Mouse (Mus musculus): ENCODE measurements around the gene Mymk.

Gene Mymk

DNA sequence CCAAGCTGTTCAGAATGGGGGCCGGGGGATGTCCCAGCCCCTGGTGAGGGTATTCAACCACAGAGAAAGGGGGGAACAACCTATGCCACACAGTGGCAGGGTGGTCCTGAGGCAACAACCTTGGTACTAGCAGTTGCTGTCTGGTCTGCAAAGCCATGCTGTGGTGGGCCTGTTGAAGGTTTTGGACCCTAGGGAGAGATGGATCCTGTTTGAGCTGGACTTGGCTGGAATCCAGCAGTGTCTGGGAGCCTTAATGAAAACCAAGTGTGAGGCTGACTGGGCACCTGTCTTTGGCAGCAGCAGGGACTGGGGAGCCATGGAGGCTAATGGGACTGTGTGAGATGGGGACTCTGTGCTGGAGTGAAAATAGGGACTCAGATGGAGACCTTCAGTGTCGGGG lies 7.7 kb upstream of the Mymk start:
- no peak for DNase-seq (ENCODE audit: extremely low read depth, low read depth, low spot score)

DNA sequence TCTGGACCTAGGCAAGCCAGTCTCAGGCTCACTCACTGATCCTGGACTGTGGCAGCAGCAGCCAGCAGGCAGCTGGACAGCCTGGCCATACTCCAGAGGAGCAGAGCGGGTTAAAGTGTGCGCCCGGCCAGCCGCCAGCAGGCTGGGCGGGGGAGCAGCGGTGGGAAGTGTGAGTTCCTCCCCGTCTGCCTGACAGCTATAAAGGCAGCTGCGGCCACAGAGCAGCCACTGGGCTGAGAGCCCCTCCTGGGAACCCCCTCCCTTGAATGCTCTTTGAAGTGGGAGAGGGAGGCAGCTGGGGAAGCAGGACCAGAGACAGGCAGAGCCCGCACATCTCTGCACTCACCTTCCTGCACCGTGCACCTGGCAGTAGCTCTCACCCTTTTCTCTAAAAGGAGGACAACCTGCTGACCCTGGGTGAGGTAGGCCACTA lies 7.2 kb upstream of the Mymk start, which contains the start of gene Adamtsl2:
TSS of gene Adamtsl2 (plus strand) at position 228 of the 433 bp plus-strand sequence.
- DNase-seq (ENCODE audit: extremely low read depth, low read depth, low spot score) = no peak

DNA sequence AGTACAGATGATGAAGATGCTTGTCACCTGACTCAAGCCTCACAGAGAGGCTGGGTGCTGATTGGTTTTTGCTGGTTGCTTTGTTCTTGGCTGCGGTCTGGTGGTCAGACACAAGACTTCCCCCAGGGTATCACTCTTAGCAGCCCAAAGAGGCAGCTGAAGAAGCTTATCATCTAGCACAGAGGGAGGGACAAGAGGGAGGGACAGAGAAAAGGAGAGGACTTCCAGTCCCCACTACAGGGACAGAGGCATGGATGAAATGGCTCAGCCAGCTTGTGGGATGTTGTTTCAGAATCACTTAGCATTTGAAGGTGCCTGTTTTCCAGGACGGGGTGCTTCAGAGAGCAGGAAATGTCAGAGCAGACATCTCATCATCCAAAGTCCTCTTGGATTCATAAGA lies 6.3 kb upstream of the Mymk start:
- DNase-seq (ENCODE audit: extremely low read depth, low read depth, low spot score) = no peak

DNA sequence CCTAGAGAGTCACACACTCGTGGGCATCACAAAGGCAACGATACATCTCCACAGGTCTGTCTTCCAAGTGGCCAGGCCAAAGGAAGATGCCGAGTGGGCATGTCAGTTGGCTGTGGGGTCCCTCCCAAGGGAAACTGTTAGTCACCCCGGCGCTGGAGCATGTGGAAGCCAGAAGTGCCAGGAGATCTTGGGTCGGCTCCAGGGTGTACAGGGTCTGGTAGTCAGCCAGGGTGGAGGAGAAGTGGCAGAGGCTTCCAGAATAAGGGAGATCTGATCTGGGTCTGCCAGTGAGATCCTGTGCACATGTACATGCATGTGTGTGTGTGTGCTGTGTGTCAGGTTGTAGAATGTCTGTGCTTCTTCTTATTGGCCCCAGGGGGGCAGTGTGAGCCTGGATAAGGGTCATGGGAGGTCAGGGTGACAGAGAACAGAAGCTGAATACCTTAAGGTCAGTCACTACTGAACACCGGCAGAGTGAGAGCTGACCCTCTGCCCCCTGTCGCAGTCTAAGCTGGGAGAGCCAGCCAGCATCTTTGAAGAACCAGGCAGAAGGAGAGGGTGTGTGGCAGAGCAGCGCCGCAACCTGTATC lies 5.8 kb upstream of the Mymk start:
- no peak for DNase-seq (ENCODE audit: extremely low read depth, low read depth, low spot score)

DNA sequence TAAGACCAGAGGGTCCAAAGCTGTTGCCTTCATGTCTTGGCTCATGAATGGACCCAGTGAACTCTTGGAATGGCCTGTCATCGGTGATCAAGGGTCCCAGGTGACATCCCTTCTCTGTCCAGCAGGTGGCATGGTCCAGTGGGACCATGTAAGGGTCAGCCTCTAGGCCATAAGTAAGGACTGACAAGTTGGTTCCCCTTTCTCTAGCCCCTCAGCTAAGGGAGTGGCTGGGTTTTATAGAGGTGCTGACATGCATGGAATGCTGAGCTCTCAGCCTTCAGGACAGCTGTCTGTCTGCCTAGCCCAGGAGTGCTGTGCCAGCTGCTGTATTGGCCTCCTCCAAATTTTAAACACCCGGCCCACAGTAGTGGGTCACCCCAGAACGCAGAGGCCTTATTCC lies 3.5 kb upstream of the Mymk start:
- DNase-seq (ENCODE audit: extremely low read depth, low read depth, low spot score) = no peak

DNA sequence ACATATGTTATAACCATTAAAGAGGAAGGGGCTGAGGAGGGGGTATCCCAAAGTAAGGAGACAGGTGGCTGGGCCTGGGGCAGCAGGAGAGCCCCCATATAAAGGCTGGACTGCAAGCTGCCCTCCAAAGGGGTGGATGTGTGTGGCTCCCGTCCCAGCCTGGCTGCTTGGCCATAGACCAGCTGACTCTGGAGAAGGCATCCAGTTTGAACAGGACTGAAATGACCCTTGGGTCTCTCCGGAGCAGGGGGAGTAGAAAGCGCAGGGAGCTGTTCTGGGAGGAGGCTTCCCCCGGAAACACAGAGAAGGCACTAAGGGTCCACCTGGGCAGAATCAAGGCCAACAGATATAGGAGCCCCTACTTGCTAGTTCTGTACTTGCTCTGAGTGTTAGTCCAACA lies 2.8 kb upstream of the Mymk start:
- DNase-seq (ENCODE audit: extremely low read depth, low read depth, low spot score) = no peak

DNA sequence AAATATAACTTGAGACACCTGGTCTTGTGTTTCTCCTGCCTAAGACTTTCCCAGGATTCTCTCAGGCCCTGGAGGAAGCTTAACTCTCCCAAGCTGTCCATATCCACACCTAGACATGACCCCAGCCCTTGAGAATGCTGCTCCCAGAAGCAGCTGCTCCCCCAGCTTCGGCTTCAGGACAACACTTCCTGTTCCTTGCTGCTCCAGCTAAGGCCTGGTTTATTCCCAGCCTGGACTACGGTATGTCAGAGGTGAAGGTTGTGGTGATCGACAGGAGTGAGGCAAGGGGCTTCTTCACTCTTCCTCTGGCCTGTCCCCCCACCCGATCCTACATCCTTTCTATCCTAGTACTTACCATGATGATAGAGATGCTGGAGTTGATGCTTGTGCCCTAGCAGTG lies 1.4 kb upstream of the Mymk start:
- no peak for DNase-seq (ENCODE audit: extremely low read depth, low read depth, low spot score)

DNA sequence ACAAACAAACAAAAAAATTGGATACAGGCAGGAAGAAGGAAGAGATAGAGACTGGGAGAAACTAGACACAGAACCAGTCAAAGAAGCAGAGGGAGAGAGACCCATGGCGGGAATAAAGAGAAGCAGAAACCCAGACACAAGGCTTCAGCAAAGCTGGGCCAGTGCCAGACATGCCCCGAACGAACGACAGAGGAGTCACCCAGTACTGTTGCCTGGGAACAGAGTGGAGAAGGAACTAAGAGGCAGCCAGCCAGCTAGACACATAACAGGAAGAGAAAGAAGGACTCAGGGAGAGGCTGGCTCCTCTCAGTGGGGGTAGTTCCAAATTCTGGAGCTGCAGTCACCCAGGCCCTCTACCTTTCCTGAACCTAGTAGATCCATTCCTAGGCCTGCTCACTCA lies 842 bp downstream of the Mymk start:
- no peak for DNase-seq (ENCODE audit: extremely low read depth, low read depth, low spot score)

DNA sequence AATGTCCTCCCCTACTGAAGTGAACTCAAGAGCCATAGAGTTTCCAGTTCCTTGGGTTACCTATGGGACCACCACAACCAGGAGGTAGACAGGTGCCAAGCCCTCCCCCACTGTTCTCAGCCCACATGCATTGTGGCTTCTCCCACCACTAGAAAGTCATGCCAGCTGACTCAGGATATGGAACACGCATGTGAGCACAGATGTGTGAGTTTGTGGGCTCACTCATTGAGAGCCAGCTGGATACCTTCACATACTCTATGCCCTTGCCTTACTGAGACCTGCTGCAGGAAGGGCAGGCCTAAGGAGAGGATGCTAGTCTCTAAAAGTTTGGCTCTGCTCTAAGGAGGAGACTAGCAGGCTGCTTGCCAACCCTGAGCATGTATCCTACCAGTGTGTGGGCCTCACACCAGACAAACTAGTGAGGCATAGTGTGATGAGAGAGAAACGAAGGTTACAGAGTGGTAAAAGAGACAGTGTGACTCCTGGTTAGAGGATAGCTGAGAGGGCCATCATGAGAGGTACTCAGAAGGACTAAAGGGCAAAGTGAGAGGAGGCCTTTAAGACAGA lies 1.6 kb downstream of the Mymk start:
- DNase-seq (ENCODE audit: extremely low read depth, low read depth, low spot score) = no peak

DNA sequence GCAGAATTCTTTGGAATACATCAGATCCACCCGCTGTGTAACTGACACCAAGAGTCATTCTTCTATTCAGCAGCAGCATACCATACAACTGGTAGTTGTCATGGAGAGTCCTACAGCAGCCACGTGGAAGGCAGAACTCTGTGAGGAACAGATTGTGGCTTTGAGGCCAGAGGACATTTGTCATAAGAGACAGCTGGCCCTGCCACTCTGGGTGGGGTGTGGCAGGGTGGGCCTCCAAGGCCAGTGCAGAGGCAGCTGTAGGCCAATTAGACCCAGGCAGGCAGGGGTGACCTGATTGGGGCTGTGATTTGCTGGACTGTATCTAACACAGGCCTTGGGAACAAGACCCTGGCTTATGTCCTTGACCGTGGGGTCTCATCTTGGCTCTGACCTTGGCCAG lies 2.3 kb downstream of the Mymk start:
- DNase-seq (ENCODE audit: extremely low read depth, low read depth, low spot score) = no peak

DNA sequence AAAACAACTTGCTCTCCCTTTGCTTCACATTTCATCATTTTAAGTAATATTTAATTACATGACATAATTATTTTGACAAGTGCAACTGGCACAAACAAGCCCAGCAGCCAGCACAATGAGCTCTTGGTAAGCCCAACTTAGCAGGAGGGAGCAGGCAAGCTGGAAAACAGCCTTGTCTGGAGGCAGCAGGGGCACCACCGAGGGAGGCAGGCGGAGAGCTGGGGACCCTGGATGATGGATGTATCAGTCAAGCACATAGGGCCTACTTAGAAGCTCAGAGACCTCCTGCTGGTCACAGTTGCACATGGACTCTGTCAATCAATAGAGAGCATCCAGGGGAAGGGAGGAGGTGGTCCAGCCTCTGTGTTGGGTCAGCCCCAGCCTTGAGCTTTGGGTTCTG lies 4.0 kb downstream of the Mymk start:
- DNase-seq (ENCODE audit: extremely low read depth, low read depth, low spot score) = no peak

DNA sequence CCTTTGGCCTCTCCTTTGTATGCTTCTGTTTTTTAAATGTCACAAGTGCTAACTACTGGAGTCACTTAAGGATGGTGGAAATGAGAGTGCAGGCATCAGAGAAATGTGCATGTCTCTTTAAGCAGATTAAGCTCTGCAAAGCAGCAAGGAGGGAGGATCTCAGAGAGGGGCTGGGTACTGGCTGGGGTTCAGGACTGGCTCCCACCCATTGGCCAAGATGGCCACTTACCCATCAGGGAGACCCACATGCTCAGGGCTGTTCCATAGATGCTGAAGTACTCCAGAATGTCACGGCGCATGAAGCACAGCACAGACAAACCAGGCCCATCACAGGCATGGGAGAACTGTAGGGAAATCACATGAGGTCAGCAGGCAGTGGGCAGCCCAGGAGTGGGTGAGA lies 4.9 kb downstream of the Mymk start:
- DNase-seq (ENCODE audit: extremely low read depth, low read depth, low spot score) = no peak

DNA sequence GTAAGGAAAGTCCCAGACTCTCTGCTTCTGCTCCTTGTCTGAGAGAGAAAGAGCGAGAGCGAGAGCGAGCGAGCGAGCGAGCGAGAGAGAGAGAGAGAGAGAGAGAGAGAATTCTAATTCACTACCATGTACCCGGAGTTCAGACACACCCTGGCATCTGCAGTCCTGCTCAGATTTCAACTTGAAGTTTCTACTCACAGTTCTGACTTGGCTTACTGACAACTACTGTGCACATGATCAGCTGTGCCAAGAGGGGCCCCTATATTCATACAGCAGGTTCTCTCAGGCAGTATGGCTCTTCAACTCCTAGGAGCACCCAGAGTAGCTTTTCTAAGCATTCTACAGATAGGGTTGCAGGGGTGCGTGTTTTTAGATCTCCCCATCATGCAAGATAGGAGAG lies 12.8 kb downstream of the Mymk start:
- no peak for DNase-seq (ENCODE audit: extremely low read depth, low read depth, low spot score)

DNA sequence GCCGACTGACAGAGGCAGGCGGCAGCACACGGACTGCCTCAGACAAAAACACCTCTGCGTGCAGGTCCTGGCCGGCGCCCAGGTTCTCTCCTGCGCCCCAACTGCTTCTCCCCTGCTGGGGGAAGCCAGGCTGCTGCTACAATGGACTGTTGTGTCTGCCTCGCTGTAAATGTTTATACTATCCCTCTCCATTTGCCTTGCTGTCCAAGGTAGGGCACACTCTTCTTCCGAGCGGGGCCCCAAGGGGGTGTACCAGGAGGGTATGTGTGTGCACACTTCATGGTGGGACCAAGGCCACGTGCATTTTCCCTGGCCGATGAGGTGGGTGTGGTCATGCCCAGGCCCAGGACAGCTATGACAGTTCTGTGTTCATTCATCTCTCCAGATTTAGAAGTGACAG lies 13.2 kb downstream of the Mymk start:
- DNase-seq (ENCODE audit: extremely low read depth, low read depth, low spot score) = no peak

DNA sequence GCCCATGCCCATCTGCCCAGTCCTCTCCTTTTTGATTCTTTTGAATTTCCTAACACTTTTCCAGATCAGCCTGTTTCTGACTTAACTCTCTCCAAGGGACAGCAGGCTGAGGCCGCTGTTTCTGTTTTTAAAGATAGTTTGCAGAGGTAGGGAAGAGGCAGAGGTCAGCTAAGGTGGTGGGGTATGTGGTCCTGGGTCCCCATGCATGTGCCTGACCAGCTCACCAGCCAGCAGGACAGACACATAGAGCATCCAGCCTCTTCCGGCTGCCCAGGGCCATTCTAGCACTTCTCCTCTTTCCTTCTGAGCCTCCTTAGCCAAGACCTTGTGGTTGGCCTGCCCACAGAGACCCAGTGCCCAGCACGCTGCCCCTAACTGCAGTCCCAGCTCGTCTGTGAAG lies 13.7 kb downstream of the Mymk start:
- DNase-seq (ENCODE audit: extremely low read depth, low read depth, low spot score) = no peak

DNA sequence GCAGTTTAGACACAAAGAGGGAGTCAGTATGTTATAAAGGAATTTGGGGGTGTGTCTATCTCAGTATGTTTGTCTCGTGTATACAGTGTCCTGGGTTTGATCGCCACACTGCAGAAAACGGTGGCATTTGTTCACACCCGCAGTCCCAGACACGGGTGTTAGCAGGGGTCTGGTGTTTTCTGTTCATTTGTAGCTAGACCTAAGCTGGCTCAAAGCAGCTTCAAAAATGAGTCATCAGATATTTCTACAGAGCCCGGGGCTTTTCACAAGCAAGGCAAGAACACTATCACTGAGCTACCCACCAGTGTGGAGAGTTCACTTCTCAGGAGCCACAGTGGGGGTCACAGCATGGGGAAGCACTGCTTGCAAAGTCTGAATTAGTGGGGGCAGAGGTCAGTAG lies 22.6 kb downstream of the Mymk start:
- no peak for DNase-seq (ENCODE audit: extremely low read depth, low read depth, low spot score)

DNA sequence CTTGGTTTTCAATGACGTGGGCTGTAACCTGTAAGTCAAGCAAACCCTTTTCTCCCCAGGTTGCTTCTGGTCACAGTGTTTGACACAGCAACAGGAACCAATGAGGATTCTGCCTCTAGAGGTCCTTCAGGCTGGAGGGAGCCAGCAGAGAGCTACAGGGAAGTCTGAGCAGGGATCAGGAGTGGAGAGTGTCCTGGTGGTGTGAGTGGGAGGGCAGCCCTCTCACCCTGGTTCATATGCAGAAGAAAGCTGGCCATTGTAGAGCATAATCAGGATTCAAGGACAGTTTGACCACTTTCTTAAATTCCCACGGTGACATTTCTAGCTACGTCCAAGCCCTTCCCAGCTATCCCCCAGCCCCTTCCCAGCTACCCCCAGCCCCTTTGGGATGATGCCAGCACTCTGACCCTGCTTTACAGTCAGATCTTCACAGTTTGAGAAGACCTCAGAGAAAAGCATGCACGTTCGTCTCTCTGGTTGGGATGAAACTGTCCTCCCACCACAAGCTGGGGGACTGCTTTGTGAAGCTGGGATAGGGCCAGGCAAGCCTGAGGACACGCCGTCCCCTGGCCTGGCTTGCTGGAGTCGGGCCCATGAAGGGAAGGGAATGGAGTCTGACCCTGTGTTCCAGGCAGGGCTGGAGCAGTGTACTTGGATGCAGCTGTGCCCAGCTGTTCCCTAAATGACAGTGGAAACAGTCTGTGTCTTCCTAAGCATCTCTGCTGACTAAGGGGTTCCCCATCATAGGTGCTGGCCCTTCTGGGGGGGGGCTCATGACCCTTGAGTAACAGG lies 25.8 kb downstream of the Mymk start:
- DNase-seq (ENCODE audit: extremely low read depth, low read depth, low spot score) = no peak

DNA sequence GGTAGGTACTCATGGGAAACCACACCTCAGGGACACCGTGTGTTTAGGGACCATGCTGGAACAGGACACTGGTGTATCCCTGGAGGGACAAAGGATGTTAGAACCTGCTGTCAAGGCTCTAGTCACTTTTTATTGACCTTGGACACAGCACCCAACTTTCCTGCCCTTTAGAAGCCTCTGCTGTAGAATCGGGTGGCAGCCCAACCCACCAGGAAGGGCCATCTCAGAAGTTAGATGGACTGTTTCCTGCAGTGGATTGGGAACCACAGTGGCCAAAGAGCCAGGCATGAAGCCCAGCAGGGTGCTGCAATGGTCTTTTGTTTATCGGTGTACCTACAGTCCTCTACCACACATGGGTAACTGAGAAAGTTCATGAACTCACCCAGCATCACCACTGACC lies 27.3 kb downstream of the Mymk start:
- DNase-seq (ENCODE audit: extremely low read depth, low read depth, low spot score) = no peak

DNA sequence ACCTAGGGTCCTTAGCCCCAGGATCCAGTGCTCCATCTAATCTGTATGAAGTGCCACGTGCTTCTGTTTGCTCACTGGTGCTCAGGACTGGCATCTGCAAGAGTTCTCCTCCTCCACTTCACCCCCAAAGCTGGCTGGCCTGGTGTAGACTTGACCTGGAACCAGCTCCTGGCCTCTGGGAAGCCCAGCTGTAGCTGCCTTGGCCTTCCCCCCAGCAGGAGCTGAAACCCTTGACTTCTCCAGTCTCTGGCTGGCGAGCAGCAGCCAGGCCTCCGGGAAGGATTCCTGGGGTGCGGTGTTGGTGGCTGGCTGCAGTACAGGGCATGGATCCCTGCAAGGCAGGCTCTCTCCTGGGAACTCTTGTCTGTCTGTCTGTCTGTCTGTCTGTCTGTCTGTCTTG lies 27.8 kb downstream of the Mymk start:
- DNase-seq (ENCODE audit: extremely low read depth, low read depth, low spot score) = no peak

DNA sequence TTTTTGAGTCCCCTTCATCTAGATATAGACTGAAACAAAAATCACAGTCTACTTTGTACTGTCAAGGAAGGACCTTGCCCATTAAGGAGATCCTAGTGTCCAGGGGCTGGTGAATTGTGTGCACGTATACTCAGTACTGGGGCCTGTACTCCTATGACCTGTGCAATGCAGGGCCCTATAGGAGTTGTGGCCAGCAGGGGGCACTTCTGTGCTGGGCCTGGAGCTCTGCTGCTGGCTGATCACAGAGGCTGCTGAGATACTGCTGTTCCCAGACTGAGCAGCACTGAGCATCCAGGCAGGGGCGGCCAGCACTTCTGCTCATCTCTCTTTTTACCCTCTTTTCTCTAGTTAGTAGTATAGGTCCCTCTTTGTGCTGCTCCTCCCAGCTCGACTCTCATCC lies 28.5 kb downstream of the Mymk start:
- no peak for DNase-seq (ENCODE audit: extremely low read depth, low read depth, low spot score)

DNA sequence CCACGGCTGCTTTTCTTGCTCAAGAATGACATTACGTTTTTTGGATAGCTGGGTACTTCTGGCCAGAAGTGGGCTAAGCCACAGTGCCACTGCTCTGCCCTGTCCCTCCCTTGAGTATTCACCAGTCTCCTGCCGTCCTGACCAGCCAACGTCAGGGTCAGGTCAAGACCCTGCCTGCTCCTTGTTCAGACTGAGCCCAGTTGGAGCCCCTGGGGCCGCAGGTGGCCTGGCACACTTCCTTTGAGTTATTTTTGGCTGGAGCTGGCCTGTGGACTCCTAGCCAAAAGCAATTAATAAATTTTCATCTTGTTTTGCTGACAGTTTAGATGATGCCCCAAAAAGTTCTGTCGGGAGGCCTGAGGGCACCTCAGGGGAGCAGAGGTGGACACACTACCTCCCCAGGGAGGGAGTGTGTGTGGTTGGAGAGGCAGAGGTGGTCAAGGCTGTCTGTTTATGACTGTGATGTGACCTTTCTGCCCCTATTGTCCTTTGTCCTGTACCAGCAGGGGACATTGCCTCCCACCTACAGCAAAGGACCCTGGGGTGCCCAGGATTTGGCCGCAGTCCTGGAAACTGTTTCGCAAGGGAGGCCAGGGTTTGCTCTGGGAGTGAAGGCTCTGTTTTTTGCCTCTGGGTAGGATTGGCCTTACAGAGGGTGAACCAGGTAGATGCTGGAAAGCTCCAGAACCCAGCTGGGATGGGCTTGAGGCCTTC lies 29.7 kb downstream of the Mymk start:
- DNase-seq (ENCODE audit: extremely low read depth, low read depth, low spot score) = peak; percentile 92

DNA sequence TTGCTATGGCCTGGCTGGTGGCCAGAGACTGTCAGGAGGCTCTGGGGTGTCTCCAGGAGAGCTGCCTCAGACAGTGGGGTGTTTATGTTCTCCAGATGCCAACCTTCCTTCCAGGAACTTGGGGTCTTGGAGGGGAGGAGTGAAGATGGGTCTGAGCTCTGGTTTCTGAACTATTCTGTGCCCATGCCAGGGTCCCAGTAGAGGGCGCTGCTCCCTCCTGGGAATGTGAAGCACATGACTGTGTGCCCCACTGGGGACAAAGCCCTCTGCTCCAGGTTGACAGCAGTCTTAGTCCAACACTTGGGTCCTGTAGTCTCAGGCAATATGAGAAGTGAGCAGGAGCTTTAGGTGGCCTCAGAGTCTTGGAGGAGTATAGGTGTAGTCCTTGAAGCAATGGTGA lies 32.7 kb downstream of the Mymk start:
- no peak for DNase-seq (ENCODE audit: extremely low read depth, low read depth, low spot score)

Data from fat pad, adult 2 months (tissue).